Mouse (Mus musculus) neural tube, embryonic 11.5 days (tissue): ENCODE results near the gene Galnt2. TPM values are rescaled to one million over a fixed set of nuclear protein-coding genes. Genes with fewer than 3 reads are reported as not detected.

Experiments
- ATAC-seq: fragments of 200-750 bp; cut with Nextera tagmentation; 2 replicates; pipeline ENCODE4 v1.8.0; 2017; ENCODE audit warnings: moderate number of reproducible peaks, mild to moderate bottlenecking, moderate TSS enrichment, moderate library complexity; ENCODE audit not compliant: insufficient read depth, low FRiP score, low TSS enrichment
- DNase-seq: peaks from one replicate; pipeline ENCODE4 v3.0.0-alpha.2; 2015; ENCODE audit warnings: low spot score
- H3K27ac ChIP-seq: fragments of 300-500 bp; sonication (generic); 2 replicates; pipeline ENCODE4 v1.5.1; 2014; ENCODE audit warnings: low read depth, mild to moderate bottlenecking, low read length
- H3K27me3 ChIP-seq: fragments of 300-500 bp; sonication (generic); 2 replicates; pipeline ENCODE4 v1.6.1; 2014; ENCODE audit warnings: mild to moderate bottlenecking, low read length, mixed read lengths; ENCODE audit not compliant: control insufficient read depth, insufficient read depth
- H3K36me3 ChIP-seq: fragments of 300-500 bp; sonication (generic); 2 replicates; pipeline ENCODE4 v1.6.1; 2014; ENCODE audit warnings: mild to moderate bottlenecking, low read length, moderate library complexity, mixed read lengths; ENCODE audit not compliant: control insufficient read depth, insufficient read depth
- H3K4me1 ChIP-seq: fragments of 300-500 bp; sonication (generic); 2 replicates; pipeline ENCODE4 v1.6.1; 2014; ENCODE audit warnings: low read length, mixed read lengths; ENCODE audit not compliant: control insufficient read depth, insufficient read depth
- H3K4me2 ChIP-seq: fragments of 300-500 bp; sonication (generic); 2 replicates; pipeline ENCODE4 v1.6.1; 2014; ENCODE audit warnings: low read depth, mild to moderate bottlenecking, moderate library complexity
- H3K4me3 ChIP-seq: fragments of 300-500 bp; sonication (generic); 2 replicates; pipeline ENCODE4 v1.5.1; 2014; ENCODE audit warnings: low read depth, low read length
- H3K9ac ChIP-seq: fragments of 300-500 bp; sonication (generic); 2 replicates; pipeline ENCODE4 v1.6.1; 2014; ENCODE audit warnings: mild to moderate bottlenecking, low read length
- H3K9me3 ChIP-seq: fragments of 300-500 bp; sonication (generic); 2 replicates; pipeline ENCODE4 v1.6.1; 2016; ENCODE audit warnings: low read length; ENCODE audit not compliant: control insufficient read depth
- WGBS: fragments of 180-500 bp; shearing (Covaris S2); extraction: QIAGEN DNeasy Blood & Tissue Kit; methylation state at CpG from one replicate; pipeline ENCODE4 v1.1.7; 2014; 5-methylcytosine and 5-hydroxymethylcytosine counted together
- polyA plus RNA-seq: library from polyadenylated mRNA; unstranded; fragments of >200 nt; fragmentation: Nextera tagmentation; extraction: Ambion mirVana; gene quantifications from 2 replicates; pipeline ENCODE4 v1.2.1, GENCODE M21; 2014

Gene Galnt2
- polyA plus RNA-seq, 1 experiment from 2014 or later: 92.4 TPM

GRCm38 (mm10) chr8:124311111-124311510 lies 79.9 kb downstream of the Galnt2 start:
- no peak overlapping the region for H3K4me2 ChIP-seq
- 82% methylated on average over 6 of the region's 6 CpGs for WGBS
- H3K4me1 ChIP-seq: no peaks in the 10 kb centered on the region
- H3K27ac ChIP-seq: no peak overlapping the region
- H3K4me3 ChIP-seq: no peak overlapping the region
- H3K9me3 ChIP-seq: no peaks in the 10 kb centered on the region
- peaks cover 2% of the 10 kb centered on the region; the same call in 1 of the 2 replicates for H3K36me3 ChIP-seq
- H3K27me3 ChIP-seq: no peaks in the 10 kb centered on the region
- DNase-seq (no peak), ATAC-seq (no peak)
- H3K9ac ChIP-seq: no peak overlapping the region

DNA sequence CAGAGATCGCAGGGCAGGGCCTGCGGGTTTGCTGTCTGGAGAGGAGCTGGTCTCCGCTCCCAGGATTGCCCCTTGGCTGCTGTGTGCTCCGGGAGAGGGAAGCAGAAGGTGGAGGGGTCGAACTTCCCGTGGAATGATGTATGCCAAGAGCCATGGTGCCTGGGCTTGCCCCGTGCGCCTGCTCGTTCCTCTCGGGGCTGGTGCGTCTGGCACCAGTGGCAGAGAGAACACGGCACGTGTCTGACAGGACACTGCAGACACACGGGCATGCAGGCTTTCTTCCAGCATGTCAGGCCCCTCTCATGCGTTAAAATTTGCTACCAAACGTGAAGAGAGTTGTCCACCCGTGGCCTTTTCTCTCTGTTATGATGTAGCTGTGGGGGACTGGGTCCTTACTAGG lies 80.5 kb downstream of the Galnt2 start:
- Histone ChIP-seq H3K4me2 (no peak overlapping the region), H3K9me3 (no peaks in the 10 kb centered on the region), H3K9ac (no peak overlapping the region), H3K36me3 (peaks cover 2% of the 10 kb centered on the region; the same call in 1 of the 2 replicates), H3K4me3 (no peak overlapping the region), H3K4me1 (no peaks in the 10 kb centered on the region), H3K27me3 (no peaks in the 10 kb centered on the region), H3K27ac (no peak overlapping the region)
- WGBS: 94% methylated on average over 17 of the region's 17 CpGs
- ATAC-seq: no peak
- DNase-seq: no peak

DNA sequence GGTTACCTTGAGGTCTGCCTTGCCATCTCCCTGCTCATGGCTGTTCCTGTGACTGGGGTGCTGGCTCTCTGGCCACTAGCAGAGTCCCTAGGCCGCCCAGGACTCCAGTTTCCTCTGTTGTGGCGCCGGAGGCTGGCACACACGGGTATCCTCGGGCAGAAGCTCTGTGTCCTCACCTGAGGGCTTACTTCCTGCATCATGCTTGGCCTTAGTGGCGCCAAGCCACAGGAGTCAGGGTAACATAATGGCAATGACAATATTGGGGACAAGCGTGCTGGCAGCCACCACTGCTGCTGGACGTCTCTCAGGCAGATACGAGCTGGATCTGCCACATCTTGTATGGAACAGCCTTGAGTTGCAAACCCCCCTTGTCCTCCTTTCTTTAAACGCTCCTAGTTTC lies 81.0 kb downstream of the Galnt2 start:
- no peak for DNase-seq
- Histone ChIP-seq H3K4me2 (no peak overlapping the region), H3K27me3 (no peaks in the 10 kb centered on the region), H3K27ac (no peak overlapping the region), H3K9ac (no peak overlapping the region), H3K4me3 (no peak overlapping the region), H3K9me3 (no peaks in the 10 kb centered on the region), H3K4me1 (no peaks in the 10 kb centered on the region), H3K36me3 (peaks cover 2% of the 10 kb centered on the region; the same call in 1 of the 2 replicates)
- 93% methylated on average over 10 of the region's 10 CpGs for WGBS
- ATAC-seq: no peak

- no peaks in the 10 kb centered on the region for H3K36me3 ChIP-seq
- H3K27ac ChIP-seq: no peak overlapping the region
- WGBS: 55% methylated on average over 10 of the region's 10 CpGs
- H3K9me3 ChIP-seq: no peaks in the 10 kb centered on the region
- ATAC-seq (peak; percentile 41; the same call in 1 of the 2 replicates), DNase-seq (peak; percentile 60)
- H3K27me3 ChIP-seq: no peaks in the 10 kb centered on the region
- no peak overlapping the region for H3K4me2 ChIP-seq
- H3K4me1 ChIP-seq: no peaks in the 10 kb centered on the region
- H3K4me3 ChIP-seq: no peak overlapping the region
- H3K9ac ChIP-seq: no peak overlapping the region
Measured at GRCm38 (mm10) chr8:124314803-124315202, 83.6 kb downstream of the Galnt2 start.

GRCm38 (mm10) chr8:124316466-124317136 lies 85.4 kb downstream of the Galnt2 start:
- H3K27ac ChIP-seq: no peak overlapping the region

DNA sequence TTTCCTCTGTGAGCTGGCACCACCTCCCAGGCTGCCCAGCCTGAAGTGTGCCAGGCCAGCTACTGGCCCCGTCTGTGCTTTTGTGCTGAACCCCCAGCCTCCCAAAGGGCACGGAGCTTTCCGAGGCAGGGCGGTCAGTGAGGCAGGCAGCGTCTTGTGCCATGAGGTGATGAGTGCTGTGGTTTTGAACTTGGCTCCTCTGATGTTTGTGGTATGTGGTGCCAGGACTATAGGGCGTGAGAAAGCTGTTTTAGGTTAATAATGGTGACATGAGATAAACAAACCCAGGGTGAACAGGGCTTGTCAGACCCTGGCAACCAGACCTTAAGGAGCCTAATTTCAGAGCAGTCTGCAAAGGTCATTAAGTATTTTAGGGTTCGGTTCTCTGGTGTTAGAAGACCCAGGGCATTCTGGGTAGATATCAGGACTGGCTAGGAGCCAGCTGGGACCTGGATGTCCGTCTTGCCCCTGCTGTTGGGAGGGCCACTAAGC lies 86.0 kb downstream of the Galnt2 start:
- H3K9ac ChIP-seq: no peak overlapping the region
- no peak overlapping the region for H3K4me3 ChIP-seq
- DNase-seq (no peak), ATAC-seq (no peak)
- H3K9me3 ChIP-seq: no peaks in the 10 kb centered on the region
- no peak overlapping the region for H3K27ac ChIP-seq
- H3K4me1 ChIP-seq: no peaks in the 10 kb centered on the region
- 76% methylated on average over 8 of the region's 8 CpGs for WGBS
- no peak overlapping the region for H3K4me2 ChIP-seq
- H3K27me3 ChIP-seq: no peaks in the 10 kb centered on the region
- no peaks in the 10 kb centered on the region for H3K36me3 ChIP-seq

More at GRCm38 (mm10) chr8:124316466-124317136, 85.4 kb downstream of the Galnt2 start:
- no peaks in the 10 kb centered on the region for H3K4me1 ChIP-seq
- H3K36me3 ChIP-seq: no peaks in the 10 kb centered on the region
- no peak overlapping the region for H3K9ac ChIP-seq
- WGBS: 66% methylated on average over 12 of the region's 12 CpGs
- H3K9me3 ChIP-seq: no peaks in the 10 kb centered on the region
- H3K27me3 ChIP-seq: no peaks in the 10 kb centered on the region
- ATAC-seq (no peak), DNase-seq (no peak)
- H3K4me2 ChIP-seq: no peak overlapping the region
- no peak overlapping the region for H3K4me3 ChIP-seq

DNA sequence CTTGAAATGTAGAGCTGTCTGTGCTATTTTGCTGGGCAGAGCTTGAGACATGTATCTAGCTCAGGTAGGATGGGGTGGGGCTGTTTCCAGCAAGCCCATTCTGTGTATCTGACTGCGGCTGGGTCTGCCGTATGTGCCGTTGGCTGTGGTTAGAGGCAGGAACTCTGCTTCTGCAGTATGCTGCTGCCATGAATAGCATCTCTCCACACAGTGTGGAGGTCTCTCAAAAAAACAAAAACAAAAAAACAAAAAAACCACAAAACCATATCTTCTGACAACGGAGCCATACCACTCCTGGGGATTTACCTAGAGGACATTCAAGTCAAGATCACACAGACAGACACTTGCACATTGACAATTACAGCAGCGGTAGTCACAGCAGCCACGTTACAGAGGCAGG lies 86.6 kb downstream of the Galnt2 start:
- no peaks in the 10 kb centered on the region for H3K4me1 ChIP-seq

GRCm38 (mm10) chr8:124318612-124319315 lies 87.6 kb downstream of the Galnt2 start:
- Histone ChIP-seq H3K9ac (no peak overlapping the region), H3K4me1 (no peaks in the 10 kb centered on the region), H3K36me3 (no peaks in the 10 kb centered on the region), H3K27me3 (no peaks in the 10 kb centered on the region), H3K9me3 (no peaks in the 10 kb centered on the region), H3K27ac (no peak overlapping the region), H3K4me3 (no peak overlapping the region), H3K4me2 (no peak overlapping the region)
- no peak for ATAC-seq
- DNase-seq: no peak
- WGBS: 79% methylated on average over 11 of the region's 11 CpGs

More for the DNA sequence above, 86.6 kb downstream of the Galnt2 start:
- no peaks in the 10 kb centered on the region for H3K9me3 ChIP-seq
- WGBS: 93% methylated on average over 6 of the region's 6 CpGs
- H3K27ac ChIP-seq: no peak overlapping the region
- DNase-seq (no peak), ATAC-seq (no peak)
- H3K9ac ChIP-seq: no peak overlapping the region
- no peaks in the 10 kb centered on the region for H3K36me3 ChIP-seq
- H3K27me3 ChIP-seq: no peaks in the 10 kb centered on the region
- H3K4me2 ChIP-seq: no peak overlapping the region
- H3K4me3 ChIP-seq: no peak overlapping the region

DNA sequence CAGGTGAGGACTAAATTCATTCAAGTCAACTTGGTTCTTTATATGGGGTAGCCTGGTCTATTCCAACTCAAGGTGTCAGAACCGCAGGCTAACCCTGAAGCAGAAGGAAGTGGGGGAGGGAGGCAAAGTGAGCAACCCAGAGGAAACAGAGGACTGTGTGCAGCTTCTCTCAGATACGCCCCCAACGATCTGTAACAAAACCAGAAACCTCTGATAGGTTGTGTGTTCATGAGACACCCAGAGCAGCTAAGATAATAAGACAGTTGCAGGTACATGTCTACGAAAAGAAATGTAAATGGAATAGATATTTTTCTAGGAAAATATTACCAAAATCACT lies 88.1 kb downstream of the Galnt2 start:
- Histone ChIP-seq H3K9me3 (no peaks in the 10 kb centered on the region), H3K4me3 (no peak overlapping the region), H3K4me2 (no peak overlapping the region), H3K4me1 (no peaks in the 10 kb centered on the region), H3K9ac (no peak overlapping the region), H3K27ac (no peak overlapping the region), H3K27me3 (no peaks in the 10 kb centered on the region), H3K36me3 (peaks cover under 1% of the 10 kb centered on the region; the same call in 1 of the 2 replicates)
- ATAC-seq (no peak), DNase-seq (no peak)
- 88% methylated on average over 4 of the region's 4 CpGs for WGBS
